Mouse (Mus musculus) embryonic facial prominence, embryonic 15.5 days (tissue): ENCODE measurements around the gene P2ry13. TPM values are rescaled to one million over a fixed set of nuclear protein-coding genes. Genes with fewer than 3 reads are reported as not detected.

Experiments used
- ATAC-seq: fragments of 200-750 bp; cut with Nextera tagmentation; 2 replicates; pipeline ENCODE4 v1.8.0; 2017; ENCODE audit warnings: low read depth, moderate TSS enrichment; ENCODE audit not compliant: insufficient number of reproducible peaks, low FRiP score, low TSS enrichment
- H3K27ac ChIP-seq: fragments of 300-500 bp; sonication (generic); replicated peaks from 2 replicates; pipeline ENCODE4 v1.5.1; 2015; ENCODE audit warnings: mild to moderate bottlenecking, inconsistent platforms
- H3K27me3 ChIP-seq: fragments of 300-500 bp; sonication (generic); 2 replicates; pipeline ENCODE4 v1.6.1; 2015; ENCODE audit warnings: inconsistent platforms
- H3K36me3 ChIP-seq: fragments of 300-500 bp; sonication (generic); 2 replicates; pipeline ENCODE4 v1.6.1; 2015; ENCODE audit warnings: mild to moderate bottlenecking, inconsistent platforms
- H3K4me1 ChIP-seq: fragments of 300-500 bp; sonication (generic); 2 replicates; pipeline ENCODE4 v1.6.1; 2015; ENCODE audit warnings: inconsistent platforms
- H3K4me2 ChIP-seq: fragments of 300-500 bp; sonication (generic); replicated peaks from 2 replicates; pipeline ENCODE4 v1.6.1; 2015; ENCODE audit warnings: mild to moderate bottlenecking, inconsistent platforms
- H3K4me3 ChIP-seq: fragments of 300-500 bp; sonication (generic); replicated peaks from 2 replicates; pipeline ENCODE4 v1.5.1; 2015; ENCODE audit warnings: mild to moderate bottlenecking, inconsistent platforms
- H3K9ac ChIP-seq: fragments of 300-500 bp; sonication (generic); 2 replicates; pipeline ENCODE4 v1.6.1; 2015; ENCODE audit warnings: inconsistent platforms
- H3K9me3 ChIP-seq: fragments of 300-500 bp; sonication (generic); replicated peaks from 2 replicates; pipeline ENCODE4 v1.6.1; 2016; ENCODE audit warnings: inconsistent platforms
- WGBS: fragments of 180-500 bp; shearing (Covaris S2); methylation state at CpG from one replicate; pipeline ENCODE4 v1.1.7; 2015; 5-methylcytosine and 5-hydroxymethylcytosine counted together
- polyA plus RNA-seq: library from polyadenylated mRNA; unstranded; fragments of >200 nt; fragmentation: Nextera tagmentation; extraction: Ambion mirVana; gene quantifications from 2 replicates; pipeline ENCODE4 v1.2.1, GENCODE M21; 2015

The P2ry13 gene
- polyA plus RNA-seq, 1 experiment from 2014 or later = 2.1 TPM

DNA sequence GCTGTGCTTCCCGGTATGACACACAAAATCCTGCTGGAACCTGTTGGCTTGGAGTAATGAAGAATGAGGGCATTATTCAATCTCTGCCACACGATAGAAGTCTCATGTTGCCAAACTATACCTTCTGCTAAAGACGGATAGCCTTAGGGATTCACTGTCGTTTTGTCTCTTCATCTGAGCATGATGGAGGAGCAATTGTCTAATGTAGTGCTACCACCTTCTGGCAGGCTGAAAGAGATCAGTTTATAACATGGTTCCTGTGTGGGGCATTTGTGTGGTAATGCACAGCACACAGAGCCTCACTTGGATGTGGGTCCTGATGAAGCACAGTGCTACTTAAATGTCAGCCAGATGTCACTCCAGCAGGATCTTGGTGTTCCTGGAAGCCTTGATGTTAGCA lies 41.5 kb downstream of the P2ry13 start:
- H3K9me3 ChIP-seq = no peaks in the 10 kb centered on the region
- no peak for ATAC-seq
- no peak overlapping the region for H3K4me3 ChIP-seq
- 49% methylated on average over 4 of the region's 4 CpGs for WGBS
- H3K9ac ChIP-seq = no peak overlapping the region
- no peak overlapping the region for H3K4me2 ChIP-seq
- peaks cover 3% of the 10 kb centered on the region; the same call in 1 of the 2 replicates for H3K4me1 ChIP-seq
- no peaks in the 10 kb centered on the region for H3K36me3 ChIP-seq
- H3K27me3 ChIP-seq = no peaks in the 10 kb centered on the region
- no peak overlapping the region for H3K27ac ChIP-seq

GRCm38 (mm10) chr3:59168476-59168875 lies 42.2 kb downstream of the P2ry13 start:
- no peak overlapping the region for H3K4me2 ChIP-seq
- 91% methylated on average over 6 of the region's 6 CpGs for WGBS
- H3K36me3 ChIP-seq = no peaks in the 10 kb centered on the region
- no peak overlapping the region for H3K9ac ChIP-seq
- peaks cover 3% of the 10 kb centered on the region; the same call in 1 of the 2 replicates for H3K4me1 ChIP-seq
- H3K27ac ChIP-seq = no peak overlapping the region
- no peak for ATAC-seq
- no peak overlapping the region for H3K4me3 ChIP-seq
- H3K9me3 ChIP-seq = no peaks in the 10 kb centered on the region
- no peaks in the 10 kb centered on the region for H3K27me3 ChIP-seq

DNA sequence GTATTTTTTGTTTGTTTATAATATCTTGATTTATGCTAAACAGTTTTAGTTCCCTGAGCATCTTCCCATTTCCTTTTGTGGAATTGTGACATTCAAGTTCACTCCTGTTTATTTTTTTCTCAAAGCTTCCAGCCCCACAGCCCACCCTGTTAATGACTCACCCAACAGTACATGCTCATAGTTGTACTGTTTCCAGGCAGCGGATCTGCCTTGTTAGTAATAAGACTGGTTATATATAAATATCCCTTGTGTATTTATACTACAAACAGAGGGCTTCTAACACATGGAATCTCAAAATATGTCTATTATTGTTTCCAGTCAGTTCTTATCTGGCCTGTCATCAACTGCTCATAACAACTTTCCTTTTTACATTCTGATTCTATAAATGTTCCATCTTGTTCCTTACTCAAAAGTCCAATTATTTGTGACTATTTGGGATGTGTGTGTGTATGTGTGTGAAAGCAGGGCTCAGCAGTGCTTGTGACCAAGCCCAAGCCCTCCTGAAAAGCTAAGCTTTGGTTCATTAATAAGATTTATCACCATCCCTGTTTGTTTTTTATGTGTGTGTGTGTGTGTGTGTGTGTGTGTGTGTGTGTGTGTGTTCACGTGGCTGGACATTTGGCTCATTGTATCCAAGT lies 43.1 kb downstream of the P2ry13 start:
- Histone ChIP-seq H3K4me3 (no peak overlapping the region), H3K36me3 (no peaks in the 10 kb centered on the region), H3K27ac (no peak overlapping the region), H3K27me3 (no peaks in the 10 kb centered on the region), H3K9me3 (no peaks in the 10 kb centered on the region), H3K4me1 (peaks cover 3% of the 10 kb centered on the region; the same call in 1 of the 2 replicates), H3K9ac (no peak overlapping the region), H3K4me2 (no peak overlapping the region)
- WGBS = 55% methylated on average over 2 of the region's 2 CpGs
- ATAC-seq = no peak

DNA sequence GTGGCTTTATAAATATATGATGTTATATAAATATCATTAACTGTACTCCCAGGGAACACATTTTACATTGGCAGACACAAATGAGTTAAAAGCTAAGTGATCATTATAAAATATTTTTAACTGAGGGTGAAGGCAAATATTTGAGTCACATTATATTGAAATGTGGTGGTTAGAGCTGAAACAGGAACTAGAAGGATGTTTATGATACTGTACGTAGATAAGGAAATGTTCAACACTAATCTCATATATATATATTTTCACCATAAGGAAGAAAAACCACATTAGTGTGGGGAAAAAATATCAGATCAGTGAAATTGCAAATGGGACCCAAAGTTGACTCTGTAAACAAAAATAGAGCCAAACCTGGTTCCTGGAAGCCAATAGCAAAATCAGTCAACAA lies 50.2 kb downstream of the P2ry13 start:
- WGBS = 80% methylated on average over 1 of the region's 1 CpGs

More for the DNA sequence above, 50.2 kb downstream of the P2ry13 start:
- H3K9me3 ChIP-seq = no peaks in the 10 kb centered on the region
- H3K27ac ChIP-seq = no peak overlapping the region
- no peak overlapping the region for H3K9ac ChIP-seq
- ATAC-seq = no peak
- H3K4me3 ChIP-seq = no peak overlapping the region
- H3K36me3 ChIP-seq = no peaks in the 10 kb centered on the region
- no peaks in the 10 kb centered on the region for H3K4me1 ChIP-seq
- H3K4me2 ChIP-seq = no peak overlapping the region
- H3K27me3 ChIP-seq = no peaks in the 10 kb centered on the region

Other genes starting within 250 kb of the P2ry13 start
- 3.0 and 3.1 TPM in 2 replicates for gene Med12l, start 205.1 kb downstream of the P2ry13 start, polyA plus RNA-seq
- gene Gpr171, start 109.1 kb downstream of the P2ry13 start, polyA plus RNA-seq = 1.7 and 1.9 TPM in 2 replicates
- 2.3 and 2.4 TPM in 2 replicates for gene P2ry14, start 57.3 kb downstream of the P2ry13 start, polyA plus RNA-seq
- 24.0 and 25.8 TPM in 2 replicates for gene Gpr87, start 15.8 kb downstream of the P2ry13 start, polyA plus RNA-seq
- 2.3 and 2.6 TPM in 2 replicates for gene P2ry12, start 52.0 kb upstream of the P2ry13 start, polyA plus RNA-seq
- gene Igsf10, start 133.5 kb upstream of the P2ry13 start, polyA plus RNA-seq = 28.1 and 38.8 TPM in 2 replicates